Mouse (Mus musculus): ENCODE results near the gene Rps6ka5. TPM values are rescaled to one million over a fixed set of nuclear protein-coding genes. Genes with fewer than 3 reads are reported as not detected.
A peak's percentile ranks its signal among the peaks of the same experiment; 100 is the strongest.

Rps6ka5 gene
- polyA plus RNA-seq, 1 experiment from 2014 or later = 5.2 TPM

DNA sequence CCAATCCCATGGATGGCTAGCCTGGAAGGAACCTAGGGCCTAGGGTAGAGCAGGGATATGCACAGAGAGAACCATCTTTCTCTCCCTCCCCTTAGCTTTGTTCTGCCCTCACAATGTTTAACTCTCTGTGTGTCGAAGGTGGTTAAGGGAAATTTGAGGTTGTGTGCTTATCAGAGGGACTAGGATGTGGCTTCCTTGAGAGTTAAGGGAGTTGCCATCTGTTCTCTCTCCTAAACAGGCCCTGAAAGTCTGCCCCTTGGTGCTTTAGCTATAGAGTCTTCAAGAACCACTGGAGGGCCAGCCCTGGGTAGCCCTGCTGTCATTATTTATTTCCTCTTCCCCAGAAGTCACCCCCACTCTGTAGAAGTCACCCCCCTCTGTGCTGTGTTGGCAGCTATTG is 26.2 kb upstream of the Rps6ka5 start:
- Histone ChIP-seq H3K9me3 (no peaks in the 10 kb centered on the region), H3K9ac (no peak overlapping the region), H3K4me3 (no peak overlapping the region), H3K27ac (no peak overlapping the region), H3K36me3 (no peaks in the 10 kb centered on the region), H3K27me3 (no peaks in the 10 kb centered on the region), H3K4me1 (no peaks in the 10 kb centered on the region), H3K4me2 (no peak overlapping the region)
- no peak for ATAC-seq (ENCODE audit: borderline replicate concordance, extremely low read depth, low FRiP score, low TSS enrichment)
- 42% methylated on average over 1 of the region's 1 CpGs for WGBS

GRCm38 (mm10) chr12:100742468-100742867 is 15.7 kb upstream of the Rps6ka5 start:
- H3K36me3 ChIP-seq = no peaks in the 10 kb centered on the region
- H3K9ac ChIP-seq = no peak overlapping the region
- no peak overlapping the region for H3K4me2 ChIP-seq
- no peaks in the 10 kb centered on the region for H3K4me1 ChIP-seq
- ATAC-seq (ENCODE audit: borderline replicate concordance, extremely low read depth, low FRiP score, low TSS enrichment) = no peak
- WGBS = 60% methylated on average over 2 of the region's 2 CpGs
- no peaks in the 10 kb centered on the region for H3K9me3 ChIP-seq
- no peaks in the 10 kb centered on the region for H3K27me3 ChIP-seq
- no peak overlapping the region for H3K4me3 ChIP-seq
- no peak overlapping the region for H3K27ac ChIP-seq

DNA sequence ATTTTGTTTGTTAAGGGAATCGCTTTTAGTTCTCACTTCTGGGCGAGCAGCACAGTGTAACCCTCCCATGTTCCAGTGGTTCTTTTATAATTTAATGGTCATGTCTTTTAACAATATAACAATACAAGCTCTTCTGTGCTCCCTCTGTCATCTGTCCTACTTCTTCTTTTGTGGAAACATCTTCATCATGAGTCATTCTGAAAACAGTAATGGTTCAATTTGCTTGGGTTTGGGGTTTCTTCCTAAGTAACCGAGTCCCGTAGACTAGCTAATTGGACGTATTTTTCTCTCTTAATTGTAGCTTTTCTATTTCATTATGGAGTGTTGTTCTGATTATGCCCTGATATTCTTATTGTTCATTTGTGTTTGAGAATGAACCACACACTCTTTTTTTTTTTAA is 13.5 kb upstream of the Rps6ka5 start:
- H3K4me3 ChIP-seq = no peak overlapping the region
- H3K27me3 ChIP-seq = no peaks in the 10 kb centered on the region
- no peak for ATAC-seq (ENCODE audit: borderline replicate concordance, extremely low read depth, low FRiP score, low TSS enrichment)
- no peaks in the 10 kb centered on the region for H3K36me3 ChIP-seq
- WGBS = 90% methylated on average over 5 of the region's 5 CpGs
- no peak overlapping the region for H3K9ac ChIP-seq
- no peaks in the 10 kb centered on the region for H3K4me1 ChIP-seq
- H3K27ac ChIP-seq = no peak overlapping the region
- no peaks in the 10 kb centered on the region for H3K9me3 ChIP-seq
- no peak overlapping the region for H3K4me2 ChIP-seq

- H3K9ac ChIP-seq = no peak overlapping the region
- no peak for ATAC-seq (ENCODE audit: borderline replicate concordance, extremely low read depth, low FRiP score, low TSS enrichment)
- H3K4me1 ChIP-seq = no peaks in the 10 kb centered on the region
- no peak overlapping the region for H3K4me2 ChIP-seq
- no peaks in the 10 kb centered on the region for H3K27me3 ChIP-seq
- no peaks in the 10 kb centered on the region for H3K36me3 ChIP-seq
- no peak overlapping the region for H3K4me3 ChIP-seq
- H3K9me3 ChIP-seq = no peaks in the 10 kb centered on the region
- no peak overlapping the region for H3K27ac ChIP-seq
- 74% methylated on average over 4 of the region's 4 CpGs for WGBS
These were observed 12.3 kb upstream of the Rps6ka5 start for GRCm38 (mm10) chr12:100739011-100739570.

DNA sequence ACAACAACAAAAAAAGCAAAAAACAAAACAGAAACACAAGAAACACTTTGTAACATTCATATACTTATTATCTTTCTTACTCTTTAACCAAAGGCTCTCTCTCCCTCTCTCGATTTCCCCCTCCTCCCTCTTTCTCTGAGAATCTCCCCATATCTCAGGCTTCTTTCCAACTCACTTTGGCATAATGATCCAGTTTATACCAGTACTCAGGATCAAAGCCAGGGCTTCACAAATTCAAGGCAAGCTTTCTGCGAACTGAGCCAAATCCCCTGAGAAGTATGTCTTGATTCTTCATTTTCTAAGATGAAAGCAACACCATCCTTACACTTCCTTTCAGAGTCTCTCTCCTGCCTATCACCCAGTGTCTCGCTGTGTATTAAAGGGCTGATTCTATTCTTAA is 11.7 kb upstream of the Rps6ka5 start:
- Histone ChIP-seq H3K27me3 (no peaks in the 10 kb centered on the region), H3K36me3 (no peaks in the 10 kb centered on the region), H3K27ac (no peak overlapping the region), H3K4me1 (no peaks in the 10 kb centered on the region), H3K4me2 (no peak overlapping the region), H3K9ac (no peak overlapping the region), H3K4me3 (no peak overlapping the region), H3K9me3 (no peaks in the 10 kb centered on the region)
- 63% methylated on average over 3 of the region's 3 CpGs for WGBS
- ATAC-seq (ENCODE audit: borderline replicate concordance, extremely low read depth, low FRiP score, low TSS enrichment) = no peak

DNA sequence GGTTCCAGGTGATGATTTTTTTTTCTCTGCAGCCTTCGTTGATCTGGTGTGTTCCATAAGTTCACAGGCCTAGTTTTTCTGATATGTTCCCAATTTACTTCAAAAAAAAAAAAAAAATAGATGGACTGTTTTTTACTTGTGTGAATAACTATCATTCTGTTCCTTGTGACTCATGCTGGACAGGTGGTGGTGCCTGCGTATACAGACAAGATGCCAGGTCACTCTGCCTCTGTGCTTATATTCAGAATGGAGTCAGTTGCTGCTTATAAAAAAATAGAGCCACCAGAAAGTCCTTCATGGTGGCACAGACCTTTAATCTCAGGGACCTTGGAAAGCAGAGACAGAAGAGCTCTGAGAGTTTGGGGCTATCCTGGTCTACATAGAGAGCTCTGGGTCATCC is 8.8 kb upstream of the Rps6ka5 start:
- H3K9me3 ChIP-seq = no peaks in the 10 kb centered on the region
- no peak overlapping the region for H3K9ac ChIP-seq
- H3K27ac ChIP-seq = no peak overlapping the region
- ATAC-seq (ENCODE audit: borderline replicate concordance, extremely low read depth, low FRiP score, low TSS enrichment) = no peak
- H3K4me1 ChIP-seq = no peaks in the 10 kb centered on the region
- no peaks in the 10 kb centered on the region for H3K36me3 ChIP-seq
- H3K4me3 ChIP-seq = no peak overlapping the region
- no peak overlapping the region for H3K4me2 ChIP-seq
- no peaks in the 10 kb centered on the region for H3K27me3 ChIP-seq
- WGBS = 86% methylated on average over 2 of the region's 2 CpGs

DNA sequence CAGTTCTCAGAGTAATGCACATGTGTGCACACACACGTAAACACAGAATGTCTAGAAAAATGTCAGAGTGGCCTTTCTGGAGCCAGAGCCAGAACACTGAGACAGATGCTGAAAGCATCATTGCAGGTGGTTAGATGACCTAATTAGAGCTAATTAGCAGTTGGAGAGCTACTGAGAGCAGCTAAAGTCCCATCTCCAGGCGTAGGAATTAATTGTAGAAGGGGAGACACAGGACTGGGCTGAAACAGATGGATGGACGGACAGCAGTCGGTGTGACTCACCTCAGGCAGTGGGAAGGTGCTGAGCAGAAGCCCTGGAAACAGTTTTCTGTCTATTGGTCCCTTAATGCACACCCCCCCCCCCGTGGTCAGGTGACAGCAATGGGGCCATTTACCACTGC is 8.4 kb upstream of the Rps6ka5 start:
- Histone ChIP-seq H3K9me3 (no peaks in the 10 kb centered on the region), H3K4me2 (no peak overlapping the region), H3K9ac (no peak overlapping the region), H3K27me3 (no peaks in the 10 kb centered on the region), H3K27ac (no peak overlapping the region), H3K36me3 (no peaks in the 10 kb centered on the region), H3K4me3 (no peak overlapping the region), H3K4me1 (no peaks in the 10 kb centered on the region)
- no peak for ATAC-seq (ENCODE audit: borderline replicate concordance, extremely low read depth, low FRiP score, low TSS enrichment)
- WGBS = 62% methylated on average over 5 of the region's 5 CpGs

GRCm38 (mm10) chr12:100728646-100729485 is 2.1 kb upstream of the Rps6ka5 start:
- no peak for ATAC-seq (ENCODE audit: borderline replicate concordance, extremely low read depth, low FRiP score, low TSS enrichment)
- 56% methylated on average over 14 of the region's 14 CpGs for WGBS
- Histone ChIP-seq H3K4me3 (no peak overlapping the region), H3K4me1 (peaks cover 6% of the 10 kb centered on the region; the same call in 1 of the 2 replicates), H3K27ac (no peak overlapping the region), H3K4me2 (no peak overlapping the region), H3K9me3 (no peaks in the 10 kb centered on the region), H3K36me3 (no peaks in the 10 kb centered on the region), H3K9ac (no peak overlapping the region), H3K27me3 (no peaks in the 10 kb centered on the region)

GRCm38 (mm10) chr12:100727891-100728290 is 1.1 kb upstream of the Rps6ka5 start:
- Histone ChIP-seq H3K27ac (no peak overlapping the region), H3K4me2 (no peak overlapping the region), H3K9me3 (no peaks in the 10 kb centered on the region), H3K27me3 (no peaks in the 10 kb centered on the region), H3K9ac (no peak overlapping the region), H3K36me3 (no peaks in the 10 kb centered on the region), H3K4me3 (no peak overlapping the region), H3K4me1 (peaks cover 14% of the 10 kb centered on the region; the same call in 1 of the 2 replicates)
- WGBS = 44% methylated on average over 7 of the region's 7 CpGs
- no peak for ATAC-seq (ENCODE audit: borderline replicate concordance, extremely low read depth, low FRiP score, low TSS enrichment)

DNA sequence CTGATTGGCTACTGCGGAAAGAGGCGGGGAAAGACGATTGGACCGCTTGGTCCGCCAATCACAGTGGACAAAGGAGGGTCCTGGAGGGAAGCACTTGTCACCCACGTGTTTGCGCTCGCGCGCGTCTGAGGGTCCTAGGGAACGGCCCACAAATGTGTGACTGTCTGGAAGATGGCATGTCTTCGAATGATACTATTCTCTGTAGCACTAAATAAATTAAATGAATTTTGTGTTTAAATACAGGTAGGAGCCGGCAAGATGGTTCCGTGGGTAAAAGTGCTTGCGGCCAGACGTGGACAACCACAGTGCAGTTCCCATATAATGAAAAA is 1.4 kb downstream of the Rps6ka5 start:
- whole genome bisulfite sequencing = 5% methylated on average over 17 of the region's 17 CpGs
- no peaks in the 10 kb centered on the region for H3K27me3 ChIP-seq
- no peaks in the 10 kb centered on the region for H3K36me3 ChIP-seq
- peaks cover 14% of the 10 kb centered on the region; the same call in 1 of the 2 replicates for H3K4me1 ChIP-seq
- H3K4me2 ChIP-seq = peak overlapping the region; percentile 65
- no peak for ATAC-seq (ENCODE audit: borderline replicate concordance, extremely low read depth, low FRiP score, low TSS enrichment)
- no peaks in the 10 kb centered on the region for H3K9me3 ChIP-seq
- no peak overlapping the region for H3K9ac ChIP-seq
- no peak overlapping the region for H3K27ac ChIP-seq
- H3K4me3 ChIP-seq = peak overlapping the region; percentile 80

DNA sequence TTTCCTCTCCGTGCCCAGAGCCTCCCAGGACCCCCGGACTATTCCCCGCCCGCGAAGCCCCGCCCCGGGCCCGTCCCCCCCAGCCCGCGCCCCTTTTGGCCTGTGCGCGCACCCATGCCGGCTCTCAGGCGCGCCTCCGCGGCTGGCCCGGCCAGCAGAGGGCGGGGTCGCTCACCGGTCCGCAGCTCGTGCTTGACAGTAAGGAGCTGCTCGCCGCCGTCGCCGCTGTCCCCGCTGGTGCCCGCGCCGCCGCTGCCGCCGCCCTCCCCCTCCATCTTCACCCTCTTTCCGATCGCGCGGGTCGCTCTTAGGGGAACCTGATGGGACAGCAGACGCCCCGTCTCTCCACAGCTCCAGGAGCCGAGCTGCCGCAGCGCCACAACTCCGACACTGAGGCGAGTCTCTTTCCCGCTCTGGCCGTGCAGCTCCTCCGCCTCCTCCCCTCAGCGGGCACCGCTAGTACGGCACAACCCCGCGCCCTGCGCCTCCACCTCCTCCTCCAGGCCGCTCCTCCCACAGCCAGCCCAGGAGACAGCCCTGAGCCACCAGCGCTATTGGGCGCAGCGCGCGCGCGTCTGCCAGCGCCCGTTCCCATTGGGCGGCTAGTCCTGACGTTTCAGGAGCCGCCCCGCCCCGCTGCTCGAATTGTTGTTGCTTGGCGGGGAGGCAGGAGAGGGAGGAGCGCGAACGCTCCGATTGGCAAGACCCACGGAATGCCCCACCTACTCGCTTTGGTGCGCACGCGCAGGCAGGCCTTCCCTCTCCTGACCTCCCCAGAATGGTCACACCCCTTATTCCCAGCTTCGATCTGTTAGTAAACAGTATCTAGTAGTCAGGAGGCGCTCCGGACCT is 2.0 kb downstream of the Rps6ka5 start:
- H3K4me2 ChIP-seq = peak overlapping the region; percentile 83
- no peaks in the 10 kb centered on the region for H3K9me3 ChIP-seq
- peak overlapping the region; percentile 80 for H3K4me3 ChIP-seq
- peak overlapping the region; percentile 97 for H3K27ac ChIP-seq
- peaks cover 14% of the 10 kb centered on the region; the same call in 1 of the 2 replicates for H3K4me1 ChIP-seq
- H3K36me3 ChIP-seq = no peaks in the 10 kb centered on the region
- peak; percentile 100 for ATAC-seq (ENCODE audit: borderline replicate concordance, extremely low read depth, low FRiP score, low TSS enrichment)
- no peaks in the 10 kb centered on the region for H3K27me3 ChIP-seq
- WGBS = under 1% methylated on average over 84 of the region's 85 CpGs
- H3K9ac ChIP-seq = peak overlapping the region; percentile 73

DNA sequence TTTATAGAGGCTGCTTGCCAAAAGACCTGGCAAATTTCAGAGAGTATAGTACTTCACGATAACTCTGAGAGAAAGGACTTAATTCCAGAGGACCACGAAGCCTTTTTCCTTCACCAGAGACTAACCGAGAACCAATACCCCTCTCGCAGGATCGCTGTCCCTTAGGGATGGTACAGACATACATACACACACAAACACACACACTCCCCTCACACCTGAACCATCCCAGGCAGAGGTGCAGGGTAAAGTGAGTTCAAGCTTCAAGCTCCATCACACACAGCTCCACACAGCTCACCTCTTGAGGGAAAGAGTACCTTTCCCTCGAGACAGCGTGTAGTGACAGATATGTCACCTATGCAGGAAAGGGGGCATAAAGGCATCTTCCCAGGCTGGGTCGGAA is 2.6 kb downstream of the Rps6ka5 start:
- Histone ChIP-seq H3K9ac (peak overlapping the region; percentile 73), H3K4me1 (peaks cover 14% of the 10 kb centered on the region; the same call in 1 of the 2 replicates), H3K36me3 (no peaks in the 10 kb centered on the region), H3K9me3 (no peaks in the 10 kb centered on the region), H3K27ac (peak overlapping the region; percentile 97), H3K4me2 (peak overlapping the region; percentile 83), H3K27me3 (no peaks in the 10 kb centered on the region), H3K4me3 (peak overlapping the region; percentile 80)
- ATAC-seq (ENCODE audit: borderline replicate concordance, extremely low read depth, low FRiP score, low TSS enrichment) = no peak
- under 1% methylated on average over 8 of the region's 8 CpGs for WGBS

Measured in lung, embryonic 15.5 days (tissue).